Mouse (Mus musculus): ENCODE results near the gene Alox12.

DNA sequence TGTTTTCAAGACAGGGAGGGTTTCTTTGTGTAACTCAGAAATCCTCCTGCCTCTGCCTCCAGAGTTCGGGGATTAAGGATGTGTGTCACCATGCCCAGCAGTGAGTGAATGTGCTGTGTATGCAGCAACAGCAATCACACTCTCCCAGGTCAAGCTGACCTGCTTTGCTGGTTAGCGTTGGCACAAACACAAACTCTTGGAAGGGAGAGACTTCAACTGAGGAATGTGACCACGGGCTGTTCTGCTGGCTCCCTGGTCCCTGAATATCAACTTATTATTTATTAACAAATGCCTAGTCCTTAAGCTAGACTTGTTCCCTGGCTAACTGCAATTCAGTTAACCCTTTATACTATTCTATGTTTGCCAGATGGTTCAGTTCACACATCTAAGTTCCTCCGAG lies 28.5 kb upstream of the Alox12 start:
- TF ChIP-seq CTCF (IDR thresholded peaks at IDR 0.05; ENCODE audit: low read depth, low read length): no peak
- TF ChIP-seq TAL1 (conservative IDR thresholded peaks at IDR 0.05; ENCODE audit: low read depth, low read length): no peak

Data from G1E (cell line).